Mouse (Mus musculus) limb, embryonic 14.5 days (tissue): ENCODE data around the gene B3gntl1. TPM values are rescaled to one million over a fixed set of nuclear protein-coding genes. Genes with fewer than 3 reads are reported as not detected.

Source experiments
- ATAC-seq: fragments of 200-750 bp; cut with Nextera tagmentation; 2 replicates; pipeline ENCODE4 v1.8.0; 2017; ENCODE audit warnings: low read depth, moderate number of reproducible peaks, moderate TSS enrichment; ENCODE audit not compliant: low FRiP score
- DNase-seq: peaks from one replicate; pipeline ENCODE4 v3.0.0-alpha.2; 2015; ENCODE audit warnings: low spot score
- H3K27ac ChIP-seq: fragments of 300-500 bp; sonication (generic); replicated peaks from 2 replicates; pipeline ENCODE4 v1.5.1; 2014; ENCODE audit warnings: low read depth, mild to moderate bottlenecking, low read length, moderate library complexity, mixed read lengths
- H3K27me3 ChIP-seq: fragments of 300-500 bp; sonication (generic); 2 replicates; pipeline ENCODE4 v1.6.1; 2014; ENCODE audit warnings: low read length, mixed read lengths; ENCODE audit not compliant: control insufficient read depth, insufficient read depth
- H3K36me3 ChIP-seq: fragments of 300-500 bp; sonication (generic); 2 replicates; pipeline ENCODE4 v1.6.1; 2014; ENCODE audit warnings: mild to moderate bottlenecking, low read length, moderate library complexity, mixed read lengths; ENCODE audit not compliant: control insufficient read depth, insufficient read depth
- H3K4me1 ChIP-seq: fragments of 300-500 bp; sonication (generic); 2 replicates; pipeline ENCODE4 v1.6.1; 2014; ENCODE audit warnings: antibody characterized with exemption, low read length, mixed read lengths; ENCODE audit not compliant: control insufficient read depth, insufficient read depth
- H3K4me2 ChIP-seq: fragments of 300-500 bp; sonication (generic); replicated peaks from 2 replicates; pipeline ENCODE4 v1.6.1; 2014; ENCODE audit warnings: low read depth, mild to moderate bottlenecking, low read length, moderate library complexity; ENCODE audit not compliant: severe bottlenecking
- H3K4me3 ChIP-seq: fragments of 300-500 bp; sonication (generic); replicated peaks from 2 replicates; pipeline ENCODE4 v1.5.1; 2014; ENCODE audit warnings: low read length
- H3K9ac ChIP-seq: fragments of 300-500 bp; sonication (generic); 2 replicates; pipeline ENCODE4 v1.6.1; 2014; ENCODE audit warnings: mild to moderate bottlenecking, low read depth, low read length, moderate library complexity; ENCODE audit not compliant: severe bottlenecking
- H3K9me3 ChIP-seq: fragments of 300-500 bp; sonication (generic); 2 replicates; pipeline ENCODE4 v1.6.1; 2016; ENCODE audit warnings: low read length; ENCODE audit not compliant: control insufficient read depth
- POLR2A ChIP-seq: fragments of 200-500 bp; IDR thresholded peaks from 2 replicates; pipeline ENCODE4 v1.8.0; 2012; ENCODE audit warnings: inconsistent platforms, mild to moderate bottlenecking, moderate library complexity, borderline replicate concordance; ENCODE audit not compliant: insufficient read depth, insufficient read length; ENCODE audit errors: extremely low read depth
- WGBS: fragments of 180-500 bp; shearing (Covaris S2); extraction: QIAGEN DNeasy Blood & Tissue Kit; methylation state at CpG from one replicate; pipeline ENCODE4 v1.1.7; 2014; 5-methylcytosine and 5-hydroxymethylcytosine counted together
- polyA plus RNA-seq, 2 experiments: library from polyadenylated mRNA; depleted of rRNA in 1 of 2; stranded (reverse) in 1 of 2; unstranded in 1 of 2; fragments of >200 nt; fragmentation: Nextera tagmentation in 1 of 2; extraction: Ambion mirVana in 1 of 2; gene quantifications; 2 replicates each; pipeline versions ENCODE4 v1.2.1 to v1.2.3; 2012 to 2014

Gene B3gntl1
- polyA plus RNA-seq, 2 experiments, result 8.6 to 14.4 TPM

- DNase-seq (no peak), ATAC-seq (no peak)
- Histone ChIP-seq H3K4me2 (no peak overlapping the region), H3K9ac (no peak overlapping the region), H3K4me1 (peaks cover 3% of the 10 kb centered on the region; the same call in 1 of the 2 replicates), H3K27me3 (no peaks in the 10 kb centered on the region), H3K27ac (no peak overlapping the region), H3K9me3 (no peaks in the 10 kb centered on the region), H3K36me3 (no peaks in the 10 kb centered on the region), H3K4me3 (no peak overlapping the region)
- TF ChIP-seq POLR2A, result no peak
- 84% methylated on average over 4 of the region's 4 CpGs for WGBS
These were observed 24.3 kb upstream of the B3gntl1 start for GRCm38 (mm10) chr11:121697271-121697670.

DNA sequence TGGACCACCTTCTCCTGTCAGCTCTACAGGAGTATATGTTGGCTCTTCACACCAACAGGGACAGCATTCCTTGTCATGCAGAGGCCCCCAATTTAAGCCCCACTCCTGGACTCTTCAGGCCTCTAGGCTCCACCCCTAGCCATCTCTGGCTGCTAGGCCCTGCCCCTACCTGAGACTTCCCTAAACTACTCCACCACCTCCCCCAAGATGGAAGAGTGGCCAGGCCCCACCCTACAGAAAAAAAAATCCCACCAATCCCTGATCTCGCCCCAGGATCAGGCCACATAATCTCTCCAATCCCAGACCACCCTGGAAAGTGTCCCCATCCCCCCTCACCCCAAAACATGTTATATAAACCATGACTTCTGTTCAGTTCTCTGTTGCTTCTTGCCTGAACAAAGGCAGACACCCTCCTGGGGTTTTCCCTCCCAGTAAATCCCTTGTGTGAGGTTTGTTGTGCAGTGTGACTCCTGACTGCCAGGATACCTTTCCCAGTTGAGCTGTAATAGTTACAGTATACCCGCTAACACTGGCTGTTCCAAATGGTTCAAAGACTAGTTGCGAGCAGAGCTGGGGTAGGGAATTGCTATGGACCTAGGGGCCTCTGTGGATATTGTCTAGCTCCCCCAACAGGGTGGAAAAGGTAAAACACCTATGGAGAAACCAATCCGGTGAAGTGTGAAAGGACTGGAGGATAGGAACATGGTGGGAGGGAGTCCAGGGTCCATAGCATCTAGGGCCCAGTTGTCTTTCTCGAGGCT, 22.5 kb upstream of the B3gntl1 start:
- ATAC-seq (no peak; the same call in 1 of the 2 replicates), DNase-seq (no peak)
- Histone ChIP-seq H3K27ac (no peak overlapping the region), H3K4me3 (no peak overlapping the region), H3K4me2 (no peak overlapping the region), H3K27me3 (no peaks in the 10 kb centered on the region), H3K4me1 (no peaks in the 10 kb centered on the region), H3K36me3 (no peaks in the 10 kb centered on the region), H3K9me3 (no peaks in the 10 kb centered on the region), H3K9ac (no peak overlapping the region)
- 82% methylated on average over 5 of the region's 5 CpGs for WGBS
- TF ChIP-seq POLR2A, result no peak

DNA sequence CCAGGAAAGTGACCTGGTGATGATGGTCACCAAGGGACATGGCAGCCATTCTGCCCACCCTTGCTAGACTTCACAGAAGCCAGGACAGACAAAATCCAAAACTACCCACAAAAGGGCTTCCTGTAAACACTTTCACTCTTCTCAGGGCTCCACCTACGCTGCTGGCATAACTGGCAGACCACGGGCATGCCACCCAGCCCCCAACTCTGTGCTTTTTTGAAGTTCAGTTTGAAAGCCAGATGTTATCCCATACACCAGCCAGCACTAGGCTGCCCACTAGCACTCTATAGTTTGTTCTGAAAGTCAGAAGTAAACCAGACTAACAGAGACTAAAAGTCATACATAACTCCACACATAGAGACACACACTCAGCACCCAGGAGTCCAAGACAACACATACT, 15.1 kb upstream of the B3gntl1 start:
- H3K4me3 ChIP-seq, result no peak overlapping the region
- peaks cover 9% of the 10 kb centered on the region; the same call in 1 of the 2 replicates for H3K4me1 ChIP-seq

GRCm38 (mm10) chr11:121686674-121687073, 13.7 kb upstream of the B3gntl1 start:
- H3K4me2 ChIP-seq, result no peak overlapping the region
- H3K9ac ChIP-seq, result no peak overlapping the region
- no peak for TF ChIP-seq POLR2A
- H3K27ac ChIP-seq, result no peak overlapping the region
- DNase-seq (no peak), ATAC-seq (no peak)
- H3K27me3 ChIP-seq, result no peaks in the 10 kb centered on the region
- WGBS, result 45% methylated on average over 5 of the region's 5 CpGs
- no peaks in the 10 kb centered on the region for H3K36me3 ChIP-seq
- no peaks in the 10 kb centered on the region for H3K9me3 ChIP-seq
- peaks cover 9% of the 10 kb centered on the region; the same call in 1 of the 2 replicates for H3K4me1 ChIP-seq
- no peak overlapping the region for H3K4me3 ChIP-seq

More for the DNA sequence above, 15.1 kb upstream of the B3gntl1 start:
- WGBS, result 77% methylated on average over 2 of the region's 2 CpGs
- no peaks in the 10 kb centered on the region for H3K9me3 ChIP-seq
- no peak overlapping the region for H3K4me2 ChIP-seq
- DNase-seq (no peak), ATAC-seq (no peak)
- no peak for TF ChIP-seq POLR2A
- no peaks in the 10 kb centered on the region for H3K27me3 ChIP-seq
- H3K9ac ChIP-seq, result no peak overlapping the region
- H3K36me3 ChIP-seq, result no peaks in the 10 kb centered on the region
- no peak overlapping the region for H3K27ac ChIP-seq

- TF ChIP-seq POLR2A, result no peak
- Histone ChIP-seq H3K27me3 (no peaks in the 10 kb centered on the region), H3K9me3 (no peaks in the 10 kb centered on the region), H3K36me3 (no peaks in the 10 kb centered on the region), H3K4me3 (no peak overlapping the region), H3K9ac (no peak overlapping the region), H3K27ac (no peak overlapping the region), H3K4me2 (no peak overlapping the region), H3K4me1 (peaks cover 9% of the 10 kb centered on the region; the same call in 1 of the 2 replicates)
- DNase-seq (no peak), ATAC-seq (no peak)
- WGBS, result 80% methylated on average over 4 of the region's 4 CpGs
These were observed 13.1 kb upstream of the B3gntl1 start for GRCm38 (mm10) chr11:121686091-121686490.
